Mouse (Mus musculus): ENCODE results near the gene Rapgef1. TPM values are rescaled to one million over a fixed set of nuclear protein-coding genes. Genes with fewer than 3 reads are reported as not detected.
"Not testable (repeated sequence)": the region's sequence is repeated elsewhere in the genome, so short reads cannot be mapped to it uniquely, and the experiment has no call there.

Gene Rapgef1
- polyA plus RNA-seq, 1 experiment: 52.4 TPM

GRCm38 (mm10) chr2:29623247-29624090, 3.9 kb downstream of the Rapgef1 start:
- no peak for DNase-seq (ENCODE audit: low read depth)

GRCm38 (mm10) chr2:29624091-29624608, 4.6 kb downstream of the Rapgef1 start:
- DNase-seq (ENCODE audit: low read depth): no peak

- DNase-seq (ENCODE audit: low read depth): no peak
Measured at GRCm38 (mm10) chr2:29624739-29625138, 5.2 kb downstream of the Rapgef1 start.

- DNase-seq (ENCODE audit: low read depth): no peak
Measured at GRCm38 (mm10) chr2:29625573-29626200, 6.2 kb downstream of the Rapgef1 start.

- DNase-seq (ENCODE audit: low read depth): no peak
Measured at GRCm38 (mm10) chr2:29627337-29627736, 7.8 kb downstream of the Rapgef1 start.

GRCm38 (mm10) chr2:29628186-29628585, 8.7 kb downstream of the Rapgef1 start:
- no peak for DNase-seq (ENCODE audit: low read depth)

- no peak for DNase-seq (ENCODE audit: low read depth)
Measured at GRCm38 (mm10) chr2:29628763-29629181, 9.3 kb downstream of the Rapgef1 start.

GRCm38 (mm10) chr2:29629311-29629710, 9.8 kb downstream of the Rapgef1 start:
- no peak for DNase-seq (ENCODE audit: low read depth)

GRCm38 (mm10) chr2:29630141-29630771, 10.7 kb downstream of the Rapgef1 start:
- no peak for DNase-seq (ENCODE audit: low read depth)

GRCm38 (mm10) chr2:29631020-29631419, 11.5 kb downstream of the Rapgef1 start:
- DNase-seq (ENCODE audit: low read depth): no peak

GRCm38 (mm10) chr2:29631564-29632167, 12.1 kb downstream of the Rapgef1 start:
- DNase-seq (ENCODE audit: low read depth): not testable (repeated sequence)

GRCm38 (mm10) chr2:29632168-29632662, 12.7 kb downstream of the Rapgef1 start:
- DNase-seq (ENCODE audit: low read depth): no peak

- DNase-seq (ENCODE audit: low read depth): no peak
Measured at GRCm38 (mm10) chr2:29633101-29633554, 13.6 kb downstream of the Rapgef1 start.

GRCm38 (mm10) chr2:29633782-29634181, 14.3 kb downstream of the Rapgef1 start:
- DNase-seq (ENCODE audit: low read depth): no peak

GRCm38 (mm10) chr2:29634541-29634940, 15.0 kb downstream of the Rapgef1 start:
- no peak for DNase-seq (ENCODE audit: low read depth)

GRCm38 (mm10) chr2:29635966-29636507, 16.5 kb downstream of the Rapgef1 start:
- no peak for DNase-seq (ENCODE audit: low read depth)

- DNase-seq (ENCODE audit: low read depth): no peak
Measured at GRCm38 (mm10) chr2:29637528-29637927, 18.0 kb downstream of the Rapgef1 start.

GRCm38 (mm10) chr2:29639377-29639776, 19.9 kb downstream of the Rapgef1 start:
- no peak for DNase-seq (ENCODE audit: low read depth)

- DNase-seq (ENCODE audit: low read depth): no peak
Measured at GRCm38 (mm10) chr2:29639953-29640743, 20.6 kb downstream of the Rapgef1 start.

GRCm38 (mm10) chr2:29641707-29642106, 22.2 kb downstream of the Rapgef1 start:
- no peak for DNase-seq (ENCODE audit: low read depth)

- DNase-seq (ENCODE audit: low read depth): no peak
Measured at GRCm38 (mm10) chr2:29643418-29643817, 23.9 kb downstream of the Rapgef1 start.
